Mouse (Mus musculus): ENCODE measurements around the gene Slco2a1. TPM values are rescaled to one million over a fixed set of nuclear protein-coding genes. Genes with fewer than 3 reads are reported as not detected.

Slco2a1 gene
- 9.1 and 14.3 TPM in 2 replicates for polyA plus RNA-seq (2011; ENCODE audit: insufficient read length, low read depth, missing spikeins)

- no peak within 1 kb of the TSS for H3K27ac ChIP-seq (ENCODE audit: insufficient read depth, low read length)
- TF ChIP-seq POLR2A (IDR thresholded peaks at IDR 0.05; ENCODE audit: low read depth, low read length) (no peak), CTCF (IDR thresholded peaks at IDR 0.05; ENCODE audit: borderline replicate concordance, insufficient read depth, low read length) (no peak)
- H3K4me1 ChIP-seq (ENCODE audit: control insufficient read depth, insufficient read depth, low read length) = peaks cover 5% of the 10 kb centered on the region
- no peak within 1 kb of the TSS for H3K4me3 ChIP-seq (ENCODE audit: insufficient read depth, low read length)
These were observed at the start of gene Slco2a1 for GRCm38 (mm10) chr9:102988462-102988861. Gene Slco2a1 (plus strand): TSS chr9:102988712.

- H3K4me3 ChIP-seq (ENCODE audit: insufficient read depth, low read length) = no peak overlapping the region
- H3K27ac ChIP-seq (ENCODE audit: insufficient read depth, low read length) = no peak overlapping the region
- no peaks in the 10 kb centered on the region for H3K4me1 ChIP-seq (ENCODE audit: control insufficient read depth, insufficient read depth, low read length)
- TF ChIP-seq CTCF (IDR thresholded peaks at IDR 0.05; ENCODE audit: borderline replicate concordance, insufficient read depth, low read length) = no peak
- no peak for TF ChIP-seq POLR2A (IDR thresholded peaks at IDR 0.05; ENCODE audit: low read depth, low read length)
These were observed 46.3 kb upstream of the Slco2a1 start for GRCm38 (mm10) chr9:102942221-102942620.

DNA sequence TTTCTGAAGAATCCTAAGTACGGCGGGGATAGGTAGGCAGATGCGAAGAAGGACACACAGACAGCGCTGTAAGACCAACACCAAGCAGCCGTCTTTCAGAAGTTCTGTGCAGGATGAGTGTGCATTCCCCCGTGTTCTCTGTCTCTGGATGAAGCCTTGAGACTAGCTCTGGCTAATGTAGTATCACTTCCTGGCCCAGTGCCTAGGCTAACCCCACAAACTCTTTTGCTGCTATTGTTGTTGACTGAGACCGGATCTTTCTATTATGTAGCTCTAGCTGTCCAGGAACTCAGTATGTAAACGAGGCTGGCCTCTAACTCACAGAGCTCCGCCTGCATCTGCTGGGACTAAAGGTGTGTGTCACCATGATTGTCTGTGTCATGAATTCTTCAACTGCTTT is 43.6 kb upstream of the Slco2a1 start:
- Histone ChIP-seq H3K4me1 (ENCODE audit: control insufficient read depth, insufficient read depth, low read length) (no peaks in the 10 kb centered on the region), H3K4me3 (ENCODE audit: insufficient read depth, low read length) (no peak overlapping the region)
- TF ChIP-seq CTCF (IDR thresholded peaks at IDR 0.05; ENCODE audit: borderline replicate concordance, insufficient read depth, low read length) (no peak), POLR2A (IDR thresholded peaks at IDR 0.05; ENCODE audit: low read depth, low read length) (no peak)

GRCm38 (mm10) chr9:102946469-102947015 is 42.0 kb upstream of the Slco2a1 start:
- H3K4me1 ChIP-seq (ENCODE audit: control insufficient read depth, insufficient read depth, low read length) = no peaks in the 10 kb centered on the region
- H3K27ac ChIP-seq (ENCODE audit: insufficient read depth, low read length) = no peak overlapping the region
- TF ChIP-seq POLR2A (IDR thresholded peaks at IDR 0.05; ENCODE audit: low read depth, low read length) (no peak), CTCF (IDR thresholded peaks at IDR 0.05; ENCODE audit: borderline replicate concordance, insufficient read depth, low read length) (no peak)

More for the DNA sequence above, 43.6 kb upstream of the Slco2a1 start:
- H3K27ac ChIP-seq (ENCODE audit: insufficient read depth, low read length) = no peak overlapping the region

DNA sequence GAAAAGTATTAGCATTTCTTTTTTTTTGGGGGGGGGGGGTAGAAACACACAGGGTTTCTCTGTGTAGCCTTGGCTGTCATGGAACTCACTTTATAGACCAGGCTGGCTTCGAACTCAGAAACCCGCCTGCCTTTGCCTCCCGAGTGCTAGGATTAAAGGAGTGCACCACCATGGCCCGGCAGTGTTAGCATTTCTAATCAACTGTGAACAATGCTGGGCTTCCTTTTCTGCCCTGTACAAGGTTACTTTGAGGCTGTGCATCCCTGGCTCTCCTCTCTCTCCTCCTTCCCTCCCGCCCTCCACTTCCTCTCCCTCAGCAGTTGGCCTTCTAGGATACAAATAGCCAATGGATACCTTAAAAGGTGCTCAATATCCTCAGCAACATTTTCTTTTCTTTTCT is 39.8 kb upstream of the Slco2a1 start:
- no peaks in the 10 kb centered on the region for H3K4me1 ChIP-seq (ENCODE audit: control insufficient read depth, insufficient read depth, low read length)

More at GRCm38 (mm10) chr9:102946469-102947015, 42.0 kb upstream of the Slco2a1 start:
- no peak overlapping the region for H3K4me3 ChIP-seq (ENCODE audit: insufficient read depth, low read length)

GRCm38 (mm10) chr9:102951091-102951994 is 37.2 kb upstream of the Slco2a1 start:
- no peaks in the 10 kb centered on the region for H3K4me1 ChIP-seq (ENCODE audit: control insufficient read depth, insufficient read depth, low read length)
- no peak overlapping the region for H3K27ac ChIP-seq (ENCODE audit: insufficient read depth, low read length)
- no peak for TF ChIP-seq POLR2A (IDR thresholded peaks at IDR 0.05; ENCODE audit: low read depth, low read length)
- no peak for TF ChIP-seq CTCF (IDR thresholded peaks at IDR 0.05; ENCODE audit: borderline replicate concordance, insufficient read depth, low read length)
- H3K4me3 ChIP-seq (ENCODE audit: insufficient read depth, low read length) = no peak overlapping the region

More for the DNA sequence above, 39.8 kb upstream of the Slco2a1 start:
- no peak for TF ChIP-seq POLR2A (IDR thresholded peaks at IDR 0.05; ENCODE audit: low read depth, low read length)
- TF ChIP-seq CTCF (IDR thresholded peaks at IDR 0.05; ENCODE audit: borderline replicate concordance, insufficient read depth, low read length) = no peak
- Histone ChIP-seq H3K4me3 (ENCODE audit: insufficient read depth, low read length) (no peak overlapping the region), H3K27ac (ENCODE audit: insufficient read depth, low read length) (no peak overlapping the region)

- no peaks in the 10 kb centered on the region for H3K4me1 ChIP-seq (ENCODE audit: control insufficient read depth, insufficient read depth, low read length)
These were observed 32.6 kb upstream of the Slco2a1 start for GRCm38 (mm10) chr9:102955866-102956265.

DNA sequence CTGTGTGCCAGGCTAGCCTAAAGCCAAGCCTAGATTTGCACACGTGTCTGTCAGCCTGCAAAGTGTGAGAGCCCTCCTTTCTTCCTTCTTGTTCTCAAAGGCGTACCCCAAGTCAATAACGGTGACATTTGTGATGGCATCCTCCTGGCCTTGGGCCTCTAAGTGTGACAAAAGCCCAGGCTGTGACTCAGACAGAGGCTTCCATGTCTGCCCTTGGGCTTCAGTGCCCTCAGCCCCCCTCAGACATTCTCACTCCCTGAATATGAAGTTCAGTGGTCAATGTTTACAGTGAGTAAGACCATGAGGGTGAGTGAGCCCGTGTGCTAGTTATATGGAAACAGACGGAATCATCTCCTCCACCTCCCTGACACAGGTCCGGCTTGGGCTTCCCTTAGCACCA is 29.8 kb upstream of the Slco2a1 start:
- Histone ChIP-seq H3K4me1 (ENCODE audit: control insufficient read depth, insufficient read depth, low read length) (no peaks in the 10 kb centered on the region), H3K27ac (ENCODE audit: insufficient read depth, low read length) (no peak overlapping the region), H3K4me3 (ENCODE audit: insufficient read depth, low read length) (no peak overlapping the region)
- no peak for TF ChIP-seq POLR2A (IDR thresholded peaks at IDR 0.05; ENCODE audit: low read depth, low read length)

More at GRCm38 (mm10) chr9:102955866-102956265, 32.6 kb upstream of the Slco2a1 start:
- Histone ChIP-seq H3K27ac (ENCODE audit: insufficient read depth, low read length) (no peak overlapping the region), H3K4me3 (ENCODE audit: insufficient read depth, low read length) (no peak overlapping the region)
- TF ChIP-seq CTCF (IDR thresholded peaks at IDR 0.05; ENCODE audit: borderline replicate concordance, insufficient read depth, low read length) = no peak
- TF ChIP-seq POLR2A (IDR thresholded peaks at IDR 0.05; ENCODE audit: low read depth, low read length) = no peak

GRCm38 (mm10) chr9:102961356-102962092 is 27.0 kb upstream of the Slco2a1 start:
- TF ChIP-seq POLR2A (IDR thresholded peaks at IDR 0.05; ENCODE audit: low read depth, low read length) (no peak), CTCF (IDR thresholded peaks at IDR 0.05; ENCODE audit: borderline replicate concordance, insufficient read depth, low read length) (no peak)
- no peak overlapping the region for H3K4me3 ChIP-seq (ENCODE audit: insufficient read depth, low read length)
- H3K27ac ChIP-seq (ENCODE audit: insufficient read depth, low read length) = no peak overlapping the region
- H3K4me1 ChIP-seq (ENCODE audit: control insufficient read depth, insufficient read depth, low read length) = no peaks in the 10 kb centered on the region
